Mouse (Mus musculus) adrenal gland, adult 18-20 months (tissue): ENCODE measurements around the gene Serpinf1. TPM values are rescaled to one million over a fixed set of nuclear protein-coding genes. Genes with fewer than 3 reads are reported as not detected.

ENCODE experiments used
- DNase-seq, 2 experiments: peaks; one replicate each; pipeline ENCODE4 v3.0.0; 2021 to 2022; ENCODE audit warnings: low spot score in 2 of 2
- microRNA-seq, 2 experiments: library from miRNA; unstranded; fragments of <30 nt; microRNA quantifications; one replicate each; pipeline ENCODE4 v1.2.0; 2021; ENCODE audit warnings: borderline number of aligned reads in 2 of 2
- total RNA-seq, 2 experiments: library from RNA; stranded (reverse); gene quantifications; 1 replicate in 1 of 2; 2 replicates in 1 of 2; pipeline ENCODE4 v1.2.3; 2021

Serpinf1 gene
- total RNA-seq, 2 experiments from 2014 or later, result 13.7 to 28.0 TPM

GRCm38 (mm10) chr11:75377125-75377524 lies 45.4 kb downstream of the Serpinf1 start:
- no peak for DNase-seq

Small RNAs within 50 kb of the gene (microRNA-seq; reads per million reads assigned to microRNA genes)
- 8,635 to 19,511 reads per million in 2 experiments for gene Mir22

Other genes with a start within 250 kb of the Serpinf1 start
- 10 to 100 TPM; 15.9 to 19.8 TPM for gene Ovca2, start 243.9 kb downstream of the Serpinf1 start, total RNA-seq
- 10 to 100 TPM; 23.4 to 34.5 TPM for gene Dph1, start 231.5 kb downstream of the Serpinf1 start, total RNA-seq
- 10 to 100 TPM; 27.7 to 33.2 TPM for gene Rtn4rl1, start 228.9 kb downstream of the Serpinf1 start, total RNA-seq
- 10 to 100 TPM; 39.7 to 42.2 TPM for gene Rpa1, start 74.4 kb downstream of the Serpinf1 start, total RNA-seq
- gene Smyd4, start 74.3 kb downstream of the Serpinf1 start, total RNA-seq, result 1 to 10 TPM; 6.6 to 7.9 TPM
- not detected for gene Serpinf2, start 16.9 kb upstream of the Serpinf1 start, total RNA-seq
- 10 to 100 TPM; 11.5 to 15.3 TPM for gene Wdr81, start 32.0 kb upstream of the Serpinf1 start, total RNA-seq
- gene Tlcd2, start 39.0 kb upstream of the Serpinf1 start, total RNA-seq, result 1 to 10 TPM; 8.1 to 9.1 TPM
- 100 to 1,000 TPM; 118 to 147 TPM for gene Prpf8, start 64.1 kb upstream of the Serpinf1 start, total RNA-seq
- gene Rilp, start 87.4 kb upstream of the Serpinf1 start, total RNA-seq, result 10 to 100 TPM; 11.5 to 20.8 TPM
- gene Scarf1, start 90.8 kb upstream of the Serpinf1 start, total RNA-seq, result 1 to 10 TPM; 7.5 TPM
- 10 to 100 TPM; 22.8 to 29.1 TPM for gene Slc43a2, start 109.0 kb upstream of the Serpinf1 start, total RNA-seq
- 100 to 1,000 TPM; 152 to 175 TPM for gene Pitpna, start 165.4 kb upstream of the Serpinf1 start, total RNA-seq
- gene Inpp5k, start 208.3 kb upstream of the Serpinf1 start, total RNA-seq, result 10 to 100 TPM; 24.9 to 36.9 TPM
- 100 to 1,000 TPM; 144 to 160 TPM for gene Myo1c, start 227.8 kb upstream of the Serpinf1 start, total RNA-seq